Mouse (Mus musculus): ENCODE data around the gene Ppib.

The Ppib gene

DNA sequence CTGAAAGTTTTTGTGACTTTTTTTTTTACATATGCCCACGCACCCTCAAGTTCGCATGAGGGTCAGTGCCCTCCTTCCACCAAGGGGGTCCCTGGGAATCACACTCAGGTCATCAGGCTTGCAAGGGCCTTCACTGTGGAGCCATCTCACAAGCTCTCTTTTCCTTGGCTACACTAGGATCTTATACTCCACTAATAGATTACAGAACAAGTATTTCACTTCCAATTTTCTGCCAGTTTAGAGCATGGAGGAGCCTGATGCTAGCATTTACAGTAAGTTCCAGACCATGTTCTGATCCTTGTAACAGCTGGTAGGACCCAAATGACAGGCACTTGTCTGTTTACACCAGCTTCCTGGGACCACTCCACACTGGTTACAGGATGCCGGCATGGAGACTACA, 18.1 kb downstream of the Ppib start:
- no peak for DNase-seq (ENCODE audit: low spot score)

GRCm38 (mm10) chr9:66078493-66078892, 18.5 kb downstream of the Ppib start:
- DNase-seq (ENCODE audit: low spot score) = no peak

- DNase-seq (ENCODE audit: low spot score) = no peak
These were observed 20.9 kb downstream of the Ppib start for GRCm38 (mm10) chr9:66080804-66081459.

- no peak for DNase-seq (ENCODE audit: low spot score)
These were observed 22.0 kb downstream of the Ppib start for GRCm38 (mm10) chr9:66081999-66082398.

- no peak for DNase-seq (ENCODE audit: low spot score)
These were observed 24.1 kb downstream of the Ppib start for GRCm38 (mm10) chr9:66084171-66084570.

DNA sequence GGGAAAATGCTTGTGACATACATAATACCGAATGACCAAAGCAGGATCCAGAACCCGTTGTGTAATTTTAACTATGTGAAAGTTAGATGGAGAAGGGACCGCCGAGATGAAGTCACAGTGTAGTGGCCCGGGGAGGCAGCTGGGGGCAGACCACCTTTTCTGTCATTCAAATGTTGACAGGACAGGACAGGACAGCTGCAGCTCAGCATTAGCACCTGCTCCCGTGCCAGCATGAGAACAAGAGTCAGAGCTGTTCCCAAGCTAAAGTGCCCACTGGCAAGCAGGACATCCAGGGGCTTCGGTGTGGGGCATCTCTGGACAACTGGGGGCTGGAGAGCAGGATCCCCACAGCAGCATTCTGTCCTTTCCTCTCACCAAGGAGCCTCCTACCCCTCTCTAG, 27.0 kb downstream of the Ppib start:
- DNase-seq (ENCODE audit: low spot score) = no peak

- DNase-seq (ENCODE audit: low spot score) = peak; percentile 51
These were observed 28.4 kb downstream of the Ppib start for GRCm38 (mm10) chr9:66088411-66088810.

- DNase-seq (ENCODE audit: low spot score) = no peak
These were observed 30.7 kb downstream of the Ppib start for GRCm38 (mm10) chr9:66090593-66091244.

GRCm38 (mm10) chr9:66091327-66092231, 31.6 kb downstream of the Ppib start:
- DNase-seq (ENCODE audit: low spot score) = no peak

DNA sequence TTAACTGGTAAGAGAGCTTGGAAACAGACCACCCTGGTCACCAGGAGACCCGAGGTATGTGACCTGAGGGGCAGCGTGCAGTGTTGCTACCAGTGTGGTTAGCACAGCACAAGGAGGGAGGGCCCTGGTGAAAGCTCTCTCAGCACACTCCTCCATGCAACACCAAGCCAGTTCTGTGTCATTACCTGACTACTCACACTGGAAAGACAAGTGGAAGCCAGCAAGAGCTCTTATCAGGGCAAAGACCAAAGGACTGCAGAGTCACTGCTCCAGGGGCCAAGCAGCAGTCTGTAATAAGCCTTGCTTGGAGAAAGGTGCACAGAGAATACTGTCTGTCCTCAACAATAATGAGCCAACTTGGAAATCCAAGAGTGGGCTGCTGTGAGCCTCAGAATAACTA, 32.6 kb downstream of the Ppib start:
- no peak for DNase-seq (ENCODE audit: low spot score)

GRCm38 (mm10) chr9:66101577-66101976, 41.6 kb downstream of the Ppib start:
- no peak for DNase-seq (ENCODE audit: low spot score)

DNA sequence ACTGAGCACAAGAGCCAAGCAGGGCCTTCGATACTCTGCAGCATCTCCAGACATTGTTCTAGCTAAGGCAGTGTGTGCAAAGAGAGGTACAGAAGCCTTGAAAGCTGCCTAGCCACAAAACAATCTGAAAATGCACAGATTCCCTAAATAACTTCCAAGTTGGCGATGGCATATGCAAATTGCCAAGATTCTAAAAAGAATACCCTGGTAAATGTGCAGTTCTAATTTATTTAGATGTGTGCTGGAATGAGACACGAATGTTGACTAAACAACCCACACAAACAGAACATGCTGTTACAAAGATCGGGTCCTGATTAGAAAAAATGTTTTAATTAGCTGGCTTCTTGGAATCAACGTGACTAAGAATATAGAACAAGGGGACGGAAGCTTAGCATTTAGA, 42.6 kb downstream of the Ppib start:
- DNase-seq (ENCODE audit: low spot score) = no peak

- DNase-seq (ENCODE audit: low spot score) = no peak
These were observed 44.6 kb downstream of the Ppib start for GRCm38 (mm10) chr9:66104601-66105000.

GRCm38 (mm10) chr9:66105168-66105567, 45.1 kb downstream of the Ppib start:
- no peak for DNase-seq (ENCODE audit: low spot score)

GRCm38 (mm10) chr9:66109574-66109973, 49.6 kb downstream of the Ppib start:
- DNase-seq (ENCODE audit: low spot score) = no peak

GRCm38 (mm10) chr9:66110126-66110525, 50.1 kb downstream of the Ppib start:
- DNase-seq (ENCODE audit: low spot score) = no peak

- no peak for DNase-seq (ENCODE audit: low spot score)
These were observed 50.8 kb downstream of the Ppib start for GRCm38 (mm10) chr9:66110611-66111379.

- no peak for DNase-seq (ENCODE audit: low spot score)
These were observed 54.3 kb downstream of the Ppib start for GRCm38 (mm10) chr9:66114341-66114740.
